Mouse (Mus musculus) ES-E14 (cell line): ENCODE results near the gene Lrba. TPM values are rescaled to one million over a fixed set of nuclear protein-coding genes. Genes with fewer than 3 reads are reported as not detected.

Source experiments
- DNase-seq: peaks from one replicate; pipeline ENCODE4 v3.0.0-alpha.2; 2013; ENCODE audit warnings: low read depth, low spot score
- H3K27ac ChIP-seq: 2 replicates; pipeline ENCODE4 v1.5.1; 2012; ENCODE audit warnings: low read depth, mild to moderate bottlenecking, low read length, moderate library complexity, mixed read lengths; ENCODE audit not compliant: poor library complexity, insufficient read depth, severe bottlenecking
- H3K36me3 ChIP-seq: 2 replicates; pipeline ENCODE4 v1.6.1; 2012; ENCODE audit warnings: mild to moderate bottlenecking, low read length, moderate library complexity, mixed read lengths; ENCODE audit not compliant: control insufficient read depth, poor library complexity, insufficient read depth, severe bottlenecking
- H3K4me1 ChIP-seq, 2 experiments: fragments of 150-350 bp in 1 of 2; sonication (generic) in 1 of 2; 2 replicates each; pipeline ENCODE4 v1.6.1; 2012; ENCODE audit warnings: low read length in 2 of 2, mild to moderate bottlenecking in 1 of 2, mixed read lengths in 1 of 2; ENCODE audit not compliant: control insufficient read depth in 2 of 2, insufficient read depth in 2 of 2, poor library complexity in 1 of 2
- H3K4me3 ChIP-seq, 2 experiments: fragments of 150-350 bp in 1 of 2; sonication (generic) in 1 of 2; 2 replicates each; pipeline ENCODE4 v1.5.1; 2012; ENCODE audit warnings: low read length in 2 of 2, low read depth in 1 of 2, mild to moderate bottlenecking in 1 of 2, mixed read lengths in 1 of 2; ENCODE audit not compliant: insufficient read depth in 1 of 2, poor library complexity in 1 of 2, severe bottlenecking in 1 of 2
- H3K9ac ChIP-seq: 2 replicates; pipeline ENCODE4 v1.6.1; 2012; ENCODE audit warnings: low read depth, mild to moderate bottlenecking, low read length, mixed read lengths; ENCODE audit not compliant: poor library complexity, insufficient read depth, severe bottlenecking
- H3K9me3 ChIP-seq: fragments of 150-350 bp; sonication (generic); 2 replicates; pipeline ENCODE4 v1.6.1; 2012; ENCODE audit warnings: low read depth, mild to moderate bottlenecking, low read length; ENCODE audit not compliant: control insufficient read depth, insufficient read depth
- CHD2 ChIP-seq: IDR thresholded peaks from 2 replicates; pipeline ENCODE4 v1.6.1; 2014; ENCODE audit warnings: mild to moderate bottlenecking, low read depth, low read length, inconsistent platforms
- HCFC1 ChIP-seq: IDR thresholded peaks from 2 replicates; pipeline ENCODE4 v1.6.1; 2012; ENCODE audit warnings: low read length, inconsistent platforms, borderline replicate concordance; ENCODE audit not compliant: insufficient read depth
- MAFK ChIP-seq: IDR thresholded peaks from 2 replicates; pipeline ENCODE4 v1.6.1; 2014; ENCODE audit warnings: mild to moderate bottlenecking, low read depth, low read length, inconsistent platforms; ENCODE audit not compliant: insufficient read depth
- ZC3H11A ChIP-seq: IDR thresholded peaks from 2 replicates; pipeline ENCODE4 v1.6.1; 2012; ENCODE audit warnings: low read depth, mild to moderate bottlenecking, inconsistent platforms, low read length, borderline replicate concordance
- ZNF384 ChIP-seq: IDR thresholded peaks from 2 replicates; pipeline ENCODE4 v1.6.1; 2012; ENCODE audit warnings: low read depth, low read length, inconsistent platforms
- in situ Hi-C, 2 experiments: fragments of 600-800 bp; cut with MboI; formaldehyde crosslinking; loops; one replicate each; pipeline ENCODE4 v1.15.1; 2025; ENCODE audit warnings: low sequenced_read_pairs in 2 of 2, inconsistent platforms in 1 of 2; ENCODE audit not compliant: unreplicated experiment in 2 of 2
- total RNA-seq: library from RNA; depleted of rRNA; stranded (reverse); fragments of 300-350 nt; gene quantifications from 2 replicates; pipeline ENCODE4 v1.2.3, GENCODE M21; 2012

The Lrba gene
- total RNA-seq, 1 experiment = 14.7 TPM

DNA sequence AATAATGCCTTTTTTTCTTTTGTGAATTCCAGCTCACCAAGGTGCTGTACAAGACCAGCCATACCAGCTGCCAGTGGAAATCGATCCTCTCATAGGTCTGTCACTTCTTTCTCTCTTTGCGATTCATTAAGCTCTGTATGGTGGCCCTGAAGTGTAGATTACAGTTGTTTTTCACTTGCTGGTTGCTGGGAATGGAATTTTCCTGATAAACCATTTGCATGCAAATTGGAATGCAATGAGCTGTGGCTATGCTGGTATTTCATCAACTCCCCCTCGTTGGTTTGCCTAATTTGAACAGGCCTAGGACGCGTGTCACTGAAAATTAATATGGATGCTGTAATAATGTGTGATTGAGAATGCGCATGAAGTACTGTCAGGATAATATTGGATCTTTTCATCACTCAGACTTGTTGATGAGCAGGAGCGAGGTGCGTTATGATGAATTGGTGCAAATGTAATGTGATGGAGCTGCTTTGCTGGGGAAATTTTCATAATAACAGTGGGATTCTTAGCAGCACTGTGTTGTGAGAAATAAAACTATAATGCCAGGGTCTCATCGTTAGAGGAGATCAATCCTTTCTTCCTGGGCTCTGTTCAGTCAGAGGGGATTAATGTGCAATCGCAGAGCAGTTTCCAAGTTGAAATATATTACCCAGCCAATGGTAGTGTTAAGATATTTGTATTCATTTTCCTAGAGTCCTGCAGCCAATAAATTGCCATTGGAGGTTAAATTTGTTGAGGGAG, 521.5 kb downstream of the Lrba start:
- no peaks in the 10 kb centered on the region for H3K9me3 ChIP-seq
- H3K9ac ChIP-seq = no peak overlapping the region
- H3K4me1 ChIP-seq = no peaks in the 10 kb centered on the region
- no peak for DNase-seq
- H3K36me3 ChIP-seq = no peaks in the 10 kb centered on the region
- H3K4me3 ChIP-seq = no peak overlapping the region
- in situ Hi-C loops = no loop called here
- H3K27ac ChIP-seq = no peak overlapping the region
- TF ChIP-seq CHD2 (no peak), ZNF384 (no peak), HCFC1 (no peak), MAFK (no peak)

DNA sequence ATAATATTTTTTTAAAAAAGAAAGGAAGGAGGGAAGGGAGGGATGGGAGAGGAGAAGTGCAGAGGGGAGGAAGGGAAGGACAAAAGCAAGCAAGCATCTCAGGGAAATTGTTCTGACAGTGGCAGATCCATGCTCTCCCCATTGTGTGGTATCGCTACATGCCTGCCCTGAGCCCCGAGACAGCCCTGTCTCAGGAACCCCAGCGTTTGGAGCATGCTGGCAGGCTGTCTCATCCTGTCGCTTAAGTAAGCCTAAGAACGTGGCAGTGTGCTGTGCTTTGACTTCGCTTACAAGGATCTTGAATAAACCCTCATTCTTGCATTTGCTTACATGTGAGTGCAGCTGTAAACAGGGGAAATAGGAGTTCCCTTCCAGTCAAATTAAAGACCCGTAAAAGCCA, 526.2 kb downstream of the Lrba start:
- DNase-seq = no peak
- Histone ChIP-seq H3K36me3 (no peaks in the 10 kb centered on the region), H3K9ac (no peak overlapping the region), H3K9me3 (no peaks in the 10 kb centered on the region), H3K4me1 (no peaks in the 10 kb centered on the region), H3K4me3 (no peak overlapping the region), H3K27ac (no peak overlapping the region)
- in situ Hi-C loops = no loop called here
- no peak for TF ChIP-seq MAFK

DNA sequence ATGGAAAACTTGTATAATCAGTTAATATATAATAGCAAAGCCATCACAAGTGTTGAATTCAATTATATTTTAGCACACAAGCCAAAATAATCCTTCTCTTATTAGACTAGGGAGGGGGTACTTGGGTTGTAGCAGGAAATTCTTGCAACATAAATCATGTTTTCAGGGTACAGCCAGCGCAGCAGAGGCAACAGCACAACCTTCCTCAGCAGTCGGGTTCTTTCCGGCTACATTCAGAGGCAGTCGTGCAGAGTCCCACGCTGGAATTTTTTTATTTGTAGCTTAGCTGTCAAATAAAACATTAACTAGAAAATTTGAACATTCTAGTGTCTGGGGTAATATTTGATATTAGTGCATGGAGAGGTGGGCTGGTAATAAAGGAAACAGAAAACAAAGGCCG, 529.7 kb downstream of the Lrba start:
- Histone ChIP-seq H3K4me1 (no peaks in the 10 kb centered on the region), H3K9ac (no peak overlapping the region)

DNA sequence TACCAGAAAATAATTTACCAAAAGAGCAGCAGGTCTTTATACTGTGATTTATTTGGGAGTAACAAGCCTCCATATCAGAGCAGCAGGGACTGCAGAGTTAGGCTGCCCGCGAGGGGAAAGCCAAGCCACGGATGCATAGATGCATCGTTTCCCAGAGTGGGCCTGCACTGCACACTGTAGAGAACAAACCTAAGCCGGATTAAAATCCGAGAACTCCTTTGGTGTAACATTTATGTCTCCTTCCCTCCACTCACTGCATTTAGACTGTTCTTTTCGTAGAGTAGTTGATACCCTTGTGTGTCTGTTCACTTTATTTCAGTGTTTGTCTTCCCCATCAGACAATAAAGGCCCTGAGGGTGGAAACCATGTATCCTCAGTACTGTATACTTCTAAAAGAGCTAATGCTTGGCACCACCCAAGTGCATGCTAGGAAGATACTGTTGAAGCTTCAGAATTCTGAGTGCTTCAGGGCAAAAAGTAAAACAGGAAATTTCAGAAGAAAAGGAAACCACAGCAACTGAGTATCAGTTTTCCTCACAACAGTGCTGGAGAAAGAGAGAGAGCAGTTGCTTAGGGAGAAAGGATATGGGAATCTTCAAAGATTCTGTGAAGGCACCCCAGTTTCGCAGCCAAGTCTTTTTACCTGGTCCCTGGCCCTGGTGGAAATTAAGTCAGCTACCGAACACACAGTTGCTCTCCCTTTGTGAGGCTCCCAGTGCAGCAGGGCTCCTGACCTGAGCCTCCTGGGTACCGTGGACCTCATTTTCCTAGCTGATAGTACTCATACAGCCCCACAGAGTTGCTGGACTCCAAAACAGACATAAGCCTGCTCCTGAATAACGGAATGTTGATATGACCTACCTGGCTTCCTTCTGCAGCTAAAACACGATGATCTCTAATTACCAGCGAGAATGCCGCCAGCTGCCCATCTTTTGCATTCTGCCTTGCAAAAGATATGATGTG, 530.4 kb downstream of the Lrba start:
- TF ChIP-seq HCFC1 (no peak), MAFK (no peak), ZNF384 (no peak), CHD2 (no peak), ZC3H11A (no peak)
- Histone ChIP-seq H3K9ac (no peak overlapping the region), H3K4me3 (no peak overlapping the region), H3K27ac (no peak overlapping the region), H3K4me1 (no peaks in the 10 kb centered on the region), H3K36me3 (no peaks in the 10 kb centered on the region), H3K9me3 (no peaks in the 10 kb centered on the region)
- DNase-seq = no peak
- in situ Hi-C loops = no loop called here

More for the DNA sequence above, 529.7 kb downstream of the Lrba start:
- in situ Hi-C loops = no loop called here
- Histone ChIP-seq H3K36me3 (no peaks in the 10 kb centered on the region), H3K27ac (no peak overlapping the region), H3K9me3 (no peaks in the 10 kb centered on the region), H3K4me3 (no peak overlapping the region)
- DNase-seq = no peak
- TF ChIP-seq HCFC1 = no peak
- no peak for TF ChIP-seq ZNF384
- TF ChIP-seq ZC3H11A = no peak
- no peak for TF ChIP-seq CHD2
- no peak for TF ChIP-seq MAFK
